Comparison of ENCODE assay signal across 12 mouse cellular contexts in genomic region chr11:4460615-4461014, GRCm38 (mm10). TPM values are rescaled to one million over a fixed set of nuclear protein-coding genes. Genes with fewer than 3 reads are reported as not detected.
"Had no signal": no experiment of that assay in that cellular context is flagged by ENCODE, and none has a peak within 500 bp of the region (broad histone marks: within the 10 kb centered on the region; RNA-seq: fewer than 3 reads in every experiment).

No protein-coding gene starts in this region.

- H3K36me3 ChIP-seq: limb, embryonic 13.5 days; midbrain, embryonic 15.5 days; stomach, embryonic 15.5 days had no signal

- ATAC-seq: midbrain, embryonic 15.5 days had no signal

- H3K9me3 ChIP-seq: limb, embryonic 13.5 days; megakaryocyte, embryonic 14.5 days; midbrain, embryonic 15.5 days; stomach, embryonic 15.5 days had no signal

- H3K4me3 ChIP-seq: limb, embryonic 13.5 days; megakaryocyte, embryonic 14.5 days; midbrain, embryonic 15.5 days; stomach, embryonic 15.5 days had no signal

- H3K4me2 ChIP-seq: limb, embryonic 13.5 days; midbrain, embryonic 11.5 days; midbrain, embryonic 15.5 days; stomach, embryonic 15.5 days had no signal

- DNase-seq: kidney, adult 18-20 months; lung, adult 18-20 months; right cerebral cortex, postnatal 14 days; thymus, postnatal 36 days had no signal

- H3K27me3 ChIP-seq: limb, embryonic 13.5 days; midbrain, embryonic 15.5 days; stomach, embryonic 15.5 days had no signal

- H3K4me1 ChIP-seq: midbrain, embryonic 15.5 days; stomach, embryonic 15.5 days had no signal

- H3K9ac ChIP-seq: limb, embryonic 13.5 days; liver, embryonic 14.5 days; midbrain, embryonic 15.5 days; stomach, embryonic 15.5 days had no signal

- H3K27ac ChIP-seq: limb, embryonic 13.5 days; liver, embryonic 14.5 days; midbrain, embryonic 15.5 days; stomach, embryonic 15.5 days had no signal

RNA-seq across cellular contexts. Expression of gene Hormad2, which starts 19.7 kb away (rescaled TPM):
- total RNA-seq: left cerebral cortex, postnatal 25 days had no signal
- polyA plus RNA-seq: midbrain, embryonic 15.5 days; neural tube, embryonic 14.5 days had no signal
